Mouse (Mus musculus) C3H10T1/2 (cell line): Measurements from ENCODE around the gene Itpr3. TPM values are rescaled to one million over a fixed set of nuclear protein-coding genes. Genes with fewer than 3 reads are reported as not detected.

Experiments used
- polyA plus RNA-seq, 2 experiments: library from polyadenylated mRNA; unstranded; fragments of >200 nt; fragmentation: generic; extraction: Trizol; gene quantifications; one replicate each; pipeline ENCODE4 v1.2.1; 2012; ENCODE audit warnings: missing spikeins in 2 of 2

The Itpr3 gene
- 10 to 100 TPM; 12.4 to 26.1 TPM for polyA plus RNA-seq

DNA sequence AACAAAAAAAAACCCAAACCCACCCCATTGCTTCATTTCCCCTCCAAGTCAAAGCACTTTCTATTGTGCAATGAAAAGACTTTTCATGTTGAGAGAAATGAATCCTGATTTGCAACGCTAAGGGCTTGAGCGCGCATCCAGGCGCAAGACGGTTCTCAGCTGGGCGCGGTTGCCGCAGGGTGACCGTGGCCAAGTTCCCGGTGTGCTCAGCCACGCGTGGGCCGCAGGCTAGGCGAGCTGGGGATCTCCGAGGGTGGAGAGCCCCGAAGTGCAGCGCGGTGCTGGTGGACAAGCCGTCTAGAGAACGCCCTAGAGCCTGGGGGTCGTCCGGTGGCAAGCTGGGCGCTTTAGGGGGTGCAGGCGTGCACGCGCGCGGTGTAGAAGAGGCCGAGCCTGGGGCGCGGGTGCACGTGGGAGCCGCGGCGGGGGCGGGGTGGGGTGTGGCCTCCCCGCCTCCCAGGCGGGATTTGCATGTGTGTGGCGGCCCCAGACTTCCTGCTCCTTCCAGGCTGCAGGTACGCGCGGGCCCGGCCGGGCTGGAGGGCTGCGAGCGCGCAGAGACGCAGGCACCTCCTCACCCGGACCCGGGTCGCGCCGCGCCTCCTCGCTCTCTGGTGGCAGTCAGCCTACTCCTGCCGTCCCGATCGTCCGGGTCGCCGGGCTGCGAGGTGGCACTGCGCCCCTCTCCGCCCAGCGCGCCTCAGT is at the start of gene Itpr3:
TSS of gene Itpr3 (plus strand) at position 493 of the 705 bp plus-strand sequence.

DNA sequence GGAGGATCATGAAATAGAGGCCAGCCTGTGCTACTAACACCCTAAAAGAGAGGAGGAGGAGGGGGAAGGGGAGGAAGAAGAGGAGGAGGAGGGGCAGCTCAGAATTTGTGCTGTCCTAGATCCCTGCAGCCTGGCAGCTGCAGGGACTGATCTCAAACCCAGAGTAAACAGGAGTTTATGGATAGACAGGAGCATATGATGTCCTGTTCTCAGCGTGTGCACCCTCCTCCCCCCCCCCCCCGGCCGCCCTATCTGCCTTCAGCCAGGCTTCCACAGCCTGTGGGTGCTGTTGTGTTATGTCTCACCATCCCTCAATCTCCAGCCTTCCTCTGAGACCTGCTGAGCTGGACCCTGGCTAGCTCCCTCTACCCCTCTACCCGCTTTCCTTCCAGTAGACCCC is 28.2 kb upstream of the Itpr3 start, which contains the start of gene Bak1:
TSS of gene Bak1 (minus strand) at position 101 of the 400 bp plus-strand sequence.

DNA sequence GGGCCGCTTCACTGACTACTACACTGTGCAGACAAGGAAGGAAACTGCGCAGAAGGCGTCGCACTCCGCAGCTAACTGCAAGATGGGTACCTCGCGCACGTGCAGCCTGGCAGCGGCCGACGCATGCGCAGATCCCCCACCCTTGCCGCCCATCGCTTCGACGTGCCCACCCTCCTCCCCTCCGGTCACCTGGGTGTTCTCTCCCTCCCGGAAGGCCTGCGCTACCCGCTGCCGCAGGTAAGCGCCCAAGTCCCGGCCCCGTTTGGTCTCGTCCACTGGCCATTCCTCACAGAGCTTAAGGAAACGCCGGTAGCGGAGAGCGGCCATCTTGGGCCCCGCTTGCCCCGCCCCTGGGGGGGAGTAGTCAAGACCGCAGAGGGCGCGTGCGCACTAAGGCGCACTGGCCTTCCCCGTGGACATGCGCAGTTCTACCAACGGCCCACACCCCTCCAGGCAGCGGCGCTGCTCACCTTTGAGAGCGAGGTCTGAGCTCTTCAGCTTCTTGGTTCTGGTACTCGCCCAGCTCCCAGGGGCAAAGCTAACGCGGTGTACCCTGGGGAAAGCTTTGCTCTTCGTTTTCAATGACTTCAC is 76.5 kb downstream of the Itpr3 start, which contains the start of gene Uqcc2:
TSS of gene Uqcc2 (minus strand) at position 366 of the 591 bp plus-strand sequence.

DNA sequence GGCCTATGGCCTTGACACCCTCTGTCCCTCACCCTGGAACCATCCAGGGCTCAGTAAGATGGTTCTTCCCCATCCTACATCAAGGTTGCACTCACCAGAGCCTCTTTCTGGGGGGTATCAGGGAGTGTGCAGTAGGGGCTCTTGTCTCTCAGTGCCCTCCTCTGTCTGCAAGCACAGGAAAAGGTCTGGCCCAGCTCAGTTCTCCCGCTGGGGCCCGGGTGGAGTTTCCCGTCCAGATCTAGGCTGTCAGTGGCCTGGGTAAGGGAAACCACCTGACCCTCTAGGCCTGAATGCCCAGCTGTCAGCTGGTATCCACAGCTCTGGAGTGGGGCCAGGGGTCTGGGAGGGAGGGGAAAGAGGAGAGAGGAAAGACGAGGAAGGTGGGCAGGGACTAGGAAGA is 110.4 kb downstream of the Itpr3 start, which contains the start of gene Ip6k3:
TSS of gene Ip6k3 (minus strand) at position 251 of the 400 bp plus-strand sequence.

Other genes starting within 250 kb of the Itpr3 start
- gene Nkx2-5, start 212.3 kb upstream of the Itpr3 start, polyA plus RNA-seq, result under 1 TPM in 1 of 2 experiments, not detected in 1; 0.04 TPM
- gene Kifc5b, start 140.2 kb upstream of the Itpr3 start, polyA plus RNA-seq, result 10 to 100 TPM; 11.1 to 31.7 TPM
- 10 to 100 TPM in 1 of 2 experiments, 1 to 10 TPM in 1; 6.1 to 31.6 TPM for gene Phf1, start 124.3 kb upstream of the Itpr3 start, polyA plus RNA-seq
- gene Cuta, start 117.7 kb upstream of the Itpr3 start, polyA plus RNA-seq, result 100 to 1,000 TPM; 240 to 326 TPM
- 10 to 100 TPM in 1 of 2 experiments, under 1 TPM in 1; 0.30 to 12.1 TPM for gene Syngap1, start 116.1 kb upstream of the Itpr3 start, polyA plus RNA-seq
- gene Zbtb9, start 84.1 kb upstream of the Itpr3 start, polyA plus RNA-seq, result 1 to 10 TPM; 3.1 to 8.4 TPM
- gene Bak1, start 28.3 kb upstream of the Itpr3 start, polyA plus RNA-seq, result 100 to 1,000 TPM; 107 to 169 TPM
- 1,000 to 10,000 TPM in 1 of 2 experiments, 100 to 1,000 TPM in 1; 683 to 1,951 TPM for gene Uqcc2, start 76.6 kb downstream of the Itpr3 start, polyA plus RNA-seq
- under 1 TPM; 0.34 to 0.94 TPM for gene Ip6k3, start 110.5 kb downstream of the Itpr3 start, polyA plus RNA-seq
- gene Lemd2, start 147.2 kb downstream of the Itpr3 start, polyA plus RNA-seq, result 10 to 100 TPM; 35.8 to 56.6 TPM